Mouse (Mus musculus) lung, postnatal 0 days (tissue): ENCODE measurements around the gene Iqub.

Experiments used
- CTCF ChIP-seq: IDR thresholded peaks from 2 replicates; pipeline ENCODE4 v1.5.1; 2016; ENCODE audit warnings: antibody characterized with exemption, mild to moderate bottlenecking
- EP300 ChIP-seq: IDR thresholded peaks from 2 replicates; pipeline ENCODE4 v1.6.1; 2016; ENCODE audit warnings: antibody characterized with exemption, mild to moderate bottlenecking, control low read depth

DNA sequence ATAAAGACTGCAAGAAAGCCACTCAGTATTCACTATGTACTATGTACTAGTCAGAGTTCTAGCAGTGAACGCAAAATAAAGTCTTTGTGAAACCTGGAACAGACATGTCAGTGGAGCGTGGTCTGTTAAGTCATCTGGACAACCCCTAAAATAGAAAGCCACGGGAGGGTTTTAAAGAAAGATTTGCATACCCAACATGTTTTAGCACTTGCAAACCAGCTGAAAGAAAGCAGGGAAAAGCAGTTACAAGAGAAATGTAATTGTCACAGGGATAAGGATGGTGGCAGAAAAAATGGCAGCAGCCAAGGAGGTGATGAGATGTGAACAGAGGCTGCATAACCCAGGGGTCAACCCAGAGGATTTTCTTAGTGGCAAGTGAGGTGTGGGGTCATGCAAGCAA lies 10.8 kb upstream of the Iqub start:
- no peak for TF ChIP-seq CTCF
- no peak for TF ChIP-seq EP300
